Mouse (Mus musculus): ENCODE measurements around the gene Lbhd2. TPM values are rescaled to one million over a fixed set of nuclear protein-coding genes. Genes with fewer than 3 reads are reported as not detected.

Gene Lbhd2
- polyA plus RNA-seq, 1 experiment: not detected

- Histone ChIP-seq H3K4me3 (ENCODE audit: insufficient read depth, poor library complexity, severe bottlenecking) (no peak overlapping the region), H3K27me3 (ENCODE audit: control insufficient read depth, insufficient read depth, insufficient read length) (no peaks in the 10 kb centered on the region)
Measured at GRCm38 (mm10) chr12:111386642-111387120, 19.9 kb upstream of the Lbhd2 start.

DNA sequence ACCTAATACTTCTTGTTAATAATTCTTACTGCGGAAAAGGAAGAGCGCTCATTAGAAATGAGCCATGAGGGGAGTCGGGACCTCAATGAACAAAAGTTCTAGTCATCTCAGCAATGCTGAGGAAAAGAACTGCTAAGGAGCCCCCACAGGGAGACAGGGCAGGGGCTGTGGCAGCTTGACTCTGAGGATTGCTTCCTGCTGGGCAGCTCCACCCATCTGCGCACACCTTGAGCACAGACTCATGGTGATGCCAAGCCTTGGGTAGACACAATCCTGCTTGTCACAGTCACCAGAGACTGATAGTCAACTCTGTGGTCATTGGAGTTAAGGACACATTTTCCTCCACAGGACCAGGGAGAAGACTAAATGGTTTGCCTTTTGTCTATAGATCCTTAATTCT is 19.5 kb upstream of the Lbhd2 start:
- Histone ChIP-seq H3K4me3 (ENCODE audit: insufficient read depth, poor library complexity, severe bottlenecking) (no peak overlapping the region), H3K27me3 (ENCODE audit: control insufficient read depth, insufficient read depth, insufficient read length) (no peaks in the 10 kb centered on the region), H3K79me2 (ENCODE audit: control insufficient read depth, insufficient read depth) (no peaks in the 10 kb centered on the region), H3K36me3 (ENCODE audit: control insufficient read depth, insufficient read depth) (no peaks in the 10 kb centered on the region), H3K79me3 (ENCODE audit: low read depth) (no peaks in the 10 kb centered on the region), H3ac (ENCODE audit: control insufficient read depth, insufficient read length, low read depth) (no peak overlapping the region)
- TF ChIP-seq FOSL1 (IDR thresholded peaks at IDR 0.05; ENCODE audit: insufficient read depth, low read length, poor library complexity, severe bottlenecking): no peak
- no peak for TF ChIP-seq MYOG (IDR thresholded peaks at IDR 0.05; ENCODE audit: control insufficient read depth, extremely low read depth, insufficient read length)
- TF ChIP-seq CEBPB (IDR thresholded peaks at IDR 0.05; ENCODE audit: low read depth): no peak
- no peak for TF ChIP-seq CTCF (IDR thresholded peaks at IDR 0.05; ENCODE audit: control insufficient read depth, insufficient read depth, insufficient read length)
- no peak for TF ChIP-seq MAX (IDR thresholded peaks at IDR 0.05)
- no peak for TF ChIP-seq USF1 (IDR thresholded peaks at IDR 0.05; ENCODE audit: low read depth)
- TF ChIP-seq MYOD1 (IDR thresholded peaks at IDR 0.05; ENCODE audit: control insufficient read depth, insufficient read length, low read depth): no peak

More at GRCm38 (mm10) chr12:111386642-111387120, 19.9 kb upstream of the Lbhd2 start:
- H3K36me3 ChIP-seq (ENCODE audit: control insufficient read depth, insufficient read depth): no peaks in the 10 kb centered on the region
- TF ChIP-seq MAX (IDR thresholded peaks at IDR 0.05): no peak
- TF ChIP-seq CEBPB (IDR thresholded peaks at IDR 0.05; ENCODE audit: low read depth): no peak
- TF ChIP-seq MYOD1 (IDR thresholded peaks at IDR 0.05; ENCODE audit: control insufficient read depth, insufficient read length, low read depth): no peak
- no peak for TF ChIP-seq FOSL1 (IDR thresholded peaks at IDR 0.05; ENCODE audit: insufficient read depth, low read length, poor library complexity, severe bottlenecking)
- TF ChIP-seq USF1 (IDR thresholded peaks at IDR 0.05; ENCODE audit: low read depth): no peak
- no peak for TF ChIP-seq CTCF (IDR thresholded peaks at IDR 0.05; ENCODE audit: control insufficient read depth, insufficient read depth, insufficient read length)
- no peak for TF ChIP-seq MYOG (IDR thresholded peaks at IDR 0.05; ENCODE audit: control insufficient read depth, extremely low read depth, insufficient read length)
- no peaks in the 10 kb centered on the region for H3K79me2 ChIP-seq (ENCODE audit: control insufficient read depth, insufficient read depth)
- H3K79me3 ChIP-seq (ENCODE audit: low read depth): no peaks in the 10 kb centered on the region
- peak overlapping the region; percentile 18 for H3ac ChIP-seq (ENCODE audit: control insufficient read depth, insufficient read length, low read depth)

GRCm38 (mm10) chr12:111394008-111394407 is 12.6 kb upstream of the Lbhd2 start:
- H3ac ChIP-seq (ENCODE audit: control insufficient read depth, insufficient read length, low read depth): no peak overlapping the region
- no peaks in the 10 kb centered on the region for H3K36me3 ChIP-seq (ENCODE audit: control insufficient read depth, insufficient read depth)
- TF ChIP-seq MYOD1 (IDR thresholded peaks at IDR 0.05; ENCODE audit: control insufficient read depth, insufficient read length, low read depth) (no peak), CEBPB (IDR thresholded peaks at IDR 0.05; ENCODE audit: low read depth) (no peak), FOSL1 (IDR thresholded peaks at IDR 0.05; ENCODE audit: insufficient read depth, low read length, poor library complexity, severe bottlenecking) (no peak), MAX (IDR thresholded peaks at IDR 0.05) (no peak), USF1 (IDR thresholded peaks at IDR 0.05; ENCODE audit: low read depth) (no peak), MYOG (IDR thresholded peaks at IDR 0.05; ENCODE audit: control insufficient read depth, extremely low read depth, insufficient read length) (no peak), CTCF (IDR thresholded peaks at IDR 0.05; ENCODE audit: control insufficient read depth, insufficient read depth, insufficient read length) (no peak)
- peaks cover 3% of the 10 kb centered on the region for H3K27me3 ChIP-seq (ENCODE audit: control insufficient read depth, insufficient read depth, insufficient read length)
- H3K79me2 ChIP-seq (ENCODE audit: control insufficient read depth, insufficient read depth): no peaks in the 10 kb centered on the region
- H3K4me3 ChIP-seq (ENCODE audit: insufficient read depth, poor library complexity, severe bottlenecking): no peak overlapping the region
- no peaks in the 10 kb centered on the region for H3K79me3 ChIP-seq (ENCODE audit: low read depth)

DNA sequence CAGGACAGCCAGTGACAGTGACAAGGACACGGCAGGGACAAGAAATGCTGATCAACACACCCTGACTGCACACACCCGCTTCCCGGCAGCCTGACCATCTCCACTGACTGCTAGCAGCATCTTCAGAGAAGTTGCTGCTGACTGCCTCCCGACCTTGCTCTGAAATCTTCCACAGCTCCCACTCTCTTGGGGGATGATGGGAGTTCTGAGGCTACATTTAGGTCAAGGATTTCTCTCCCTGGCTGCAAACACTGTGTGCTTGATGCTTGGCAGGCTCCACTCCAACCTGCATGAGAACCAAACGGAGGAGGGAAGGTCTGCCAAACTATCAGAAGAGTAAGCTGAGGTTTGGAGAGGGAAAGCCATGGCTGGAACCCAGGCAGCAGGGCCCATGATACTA is 9.6 kb upstream of the Lbhd2 start:
- Histone ChIP-seq H3K79me3 (ENCODE audit: low read depth) (no peaks in the 10 kb centered on the region), H3K36me3 (ENCODE audit: control insufficient read depth, insufficient read depth) (no peaks in the 10 kb centered on the region)

DNA sequence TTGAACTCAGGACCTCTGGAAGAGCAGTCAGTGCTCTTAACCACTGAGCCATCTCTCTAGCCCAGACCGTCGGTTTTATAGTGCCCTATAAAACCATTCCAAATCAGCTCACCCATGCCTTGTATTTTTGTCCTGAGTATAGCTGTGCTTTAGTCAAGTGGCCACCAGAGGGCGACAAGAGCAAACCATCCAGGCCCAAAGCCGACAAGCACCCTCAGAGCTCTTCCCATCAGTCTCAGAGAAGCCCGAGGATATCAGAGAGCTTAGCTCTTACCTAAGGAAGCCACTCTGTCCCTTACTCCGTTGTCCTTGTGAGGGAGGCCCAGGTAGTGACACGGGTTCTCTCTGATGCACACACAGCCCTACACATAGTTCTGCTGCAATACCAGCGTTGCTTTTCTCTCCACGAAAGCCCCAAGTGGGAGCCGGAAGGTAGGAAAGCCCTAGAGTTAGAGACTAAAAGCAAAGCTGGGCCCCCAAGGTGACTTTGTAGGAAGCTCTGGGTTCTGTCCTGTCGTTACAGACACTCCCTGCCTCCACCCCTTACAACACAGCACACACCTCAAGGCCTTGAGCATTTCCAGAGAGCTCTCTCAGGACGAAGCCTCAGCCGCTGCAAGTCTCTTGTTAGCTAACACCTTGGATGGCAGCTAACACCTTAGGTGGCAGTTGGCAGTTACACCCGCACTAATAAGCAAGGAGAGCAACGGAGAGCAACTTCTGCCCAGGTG is 5.0 kb upstream of the Lbhd2 start:
- TF ChIP-seq CTCF (IDR thresholded peaks at IDR 0.05; ENCODE audit: control insufficient read depth, insufficient read depth, insufficient read length) (peak; percentile 80), MYOD1 (IDR thresholded peaks at IDR 0.05; ENCODE audit: control insufficient read depth, insufficient read length, low read depth) (no peak)
- H3K4me3 ChIP-seq (ENCODE audit: insufficient read depth, poor library complexity, severe bottlenecking): no peak overlapping the region
- no peak overlapping the region for H3ac ChIP-seq (ENCODE audit: control insufficient read depth, insufficient read length, low read depth)
- no peaks in the 10 kb centered on the region for H3K79me3 ChIP-seq (ENCODE audit: low read depth)
- no peaks in the 10 kb centered on the region for H3K79me2 ChIP-seq (ENCODE audit: control insufficient read depth, insufficient read depth)
- H3K36me3 ChIP-seq (ENCODE audit: control insufficient read depth, insufficient read depth): no peaks in the 10 kb centered on the region
- H3K27me3 ChIP-seq (ENCODE audit: control insufficient read depth, insufficient read depth, insufficient read length): peaks cover 3% of the 10 kb centered on the region

More for the DNA sequence above, 9.6 kb upstream of the Lbhd2 start:
- Histone ChIP-seq H3K4me3 (ENCODE audit: insufficient read depth, poor library complexity, severe bottlenecking) (no peak overlapping the region), H3K27me3 (ENCODE audit: control insufficient read depth, insufficient read depth, insufficient read length) (peaks cover 3% of the 10 kb centered on the region), H3K79me2 (ENCODE audit: control insufficient read depth, insufficient read depth) (no peaks in the 10 kb centered on the region), H3ac (ENCODE audit: control insufficient read depth, insufficient read length, low read depth) (no peak overlapping the region)
- TF ChIP-seq MYOG (IDR thresholded peaks at IDR 0.05; ENCODE audit: control insufficient read depth, extremely low read depth, insufficient read length): no peak
- no peak for TF ChIP-seq MYOD1 (IDR thresholded peaks at IDR 0.05; ENCODE audit: control insufficient read depth, insufficient read length, low read depth)
- TF ChIP-seq MAX (IDR thresholded peaks at IDR 0.05): no peak
- TF ChIP-seq CEBPB (IDR thresholded peaks at IDR 0.05; ENCODE audit: low read depth): no peak
- TF ChIP-seq USF1 (IDR thresholded peaks at IDR 0.05; ENCODE audit: low read depth): no peak
- TF ChIP-seq CTCF (IDR thresholded peaks at IDR 0.05; ENCODE audit: control insufficient read depth, insufficient read depth, insufficient read length): no peak
- TF ChIP-seq FOSL1 (IDR thresholded peaks at IDR 0.05; ENCODE audit: insufficient read depth, low read length, poor library complexity, severe bottlenecking): no peak

Measured in C2C12 (cell line).